Mouse (Mus musculus) megakaryocyte-erythroid progenitor cell, adult 5-6 weeks (primary cell): ENCODE results near the gene Aup1. TPM values are rescaled to one million over a fixed set of nuclear protein-coding genes. Genes with fewer than 3 reads are reported as not detected.
A peak's percentile ranks its signal among the peaks of the same experiment; 100 is the strongest.

Experiments used
- ATAC-seq: replicated peaks from 2 replicates; pipeline ENCODE4 v1.8.0; 2016; ENCODE audit warnings: mild to moderate bottlenecking, inconsistent platforms; ENCODE audit not compliant: severe bottlenecking, poor library complexity, low FRiP score, low TSS enrichment
- total RNA-seq, 2 experiments: library from RNA; stranded (forward) in 1 of 2; stranded (reverse) in 1 of 2; fragments of 200-1000, 215-1000 nt in 1 of 2; fragments of >200 nt in 1 of 2; fragmentation: Nextera tagmentation in 1 of 2; gene quantifications; 2 replicates each; pipeline ENCODE4 v1.2.3; 2014 to 2017

Aup1 gene
- total RNA-seq, 2 experiments from 2014 or later = 128 to 368 TPM

DNA sequence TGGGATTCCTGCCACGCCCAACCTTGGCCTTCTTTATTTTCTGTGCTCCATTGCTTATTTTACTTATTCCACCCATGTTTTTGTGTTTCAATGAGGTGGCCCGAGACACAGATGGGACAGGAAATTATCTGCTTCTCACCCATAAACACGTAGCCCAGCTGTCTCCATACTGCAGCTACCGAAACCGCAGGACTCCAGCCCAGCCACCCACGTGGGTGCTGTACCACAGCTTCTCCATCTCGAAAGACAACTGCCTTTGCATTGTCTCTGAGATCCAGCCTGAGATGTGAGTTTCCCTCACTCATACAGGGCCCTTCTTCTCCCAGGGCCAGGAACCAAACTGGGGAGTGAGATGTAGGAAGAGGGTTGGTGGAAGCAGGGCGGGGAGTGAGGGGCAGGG, 11.7 kb downstream of the Aup1 start:
- no peak for ATAC-seq

DNA sequence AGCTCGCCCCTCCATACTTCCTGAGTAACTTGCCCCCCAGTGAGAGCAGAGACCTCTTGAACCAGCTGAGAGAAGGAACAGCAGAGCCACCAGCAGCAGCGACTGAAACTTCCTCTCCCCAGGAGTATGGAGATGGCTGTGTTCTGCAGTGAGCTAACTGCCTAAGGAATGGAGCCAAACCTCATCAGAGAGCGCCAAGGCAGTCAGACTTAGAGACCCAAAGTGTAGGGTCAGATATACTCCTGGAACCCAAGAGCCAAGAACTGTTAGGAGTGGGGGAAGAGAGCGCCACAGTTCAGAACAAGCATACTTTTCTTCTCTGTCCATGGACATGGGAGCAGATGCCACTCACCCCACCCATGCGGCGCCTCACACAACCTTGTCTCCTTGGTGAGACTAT, 12.1 kb downstream of the Aup1 start:
- no peak for ATAC-seq

DNA sequence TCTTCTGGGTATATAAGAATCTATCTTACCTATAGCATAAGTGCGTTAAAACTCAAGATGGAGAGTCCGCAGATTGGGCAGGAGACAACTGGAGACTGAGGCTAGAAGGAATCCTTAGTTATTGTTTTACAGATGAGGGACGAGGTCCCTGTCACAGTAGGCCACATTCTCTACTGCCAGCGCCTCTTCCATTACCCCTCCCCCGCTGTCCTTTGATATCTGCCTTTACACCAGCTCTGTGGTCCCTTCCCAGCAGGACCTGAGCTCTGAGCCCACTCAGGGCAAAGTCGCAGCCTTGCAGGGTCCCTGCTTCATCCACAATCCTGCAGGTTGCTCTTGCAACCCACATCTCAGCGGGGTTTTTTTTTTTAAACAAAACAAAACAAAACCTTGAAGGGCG, 13.9 kb downstream of the Aup1 start:
- ATAC-seq = no peak

DNA sequence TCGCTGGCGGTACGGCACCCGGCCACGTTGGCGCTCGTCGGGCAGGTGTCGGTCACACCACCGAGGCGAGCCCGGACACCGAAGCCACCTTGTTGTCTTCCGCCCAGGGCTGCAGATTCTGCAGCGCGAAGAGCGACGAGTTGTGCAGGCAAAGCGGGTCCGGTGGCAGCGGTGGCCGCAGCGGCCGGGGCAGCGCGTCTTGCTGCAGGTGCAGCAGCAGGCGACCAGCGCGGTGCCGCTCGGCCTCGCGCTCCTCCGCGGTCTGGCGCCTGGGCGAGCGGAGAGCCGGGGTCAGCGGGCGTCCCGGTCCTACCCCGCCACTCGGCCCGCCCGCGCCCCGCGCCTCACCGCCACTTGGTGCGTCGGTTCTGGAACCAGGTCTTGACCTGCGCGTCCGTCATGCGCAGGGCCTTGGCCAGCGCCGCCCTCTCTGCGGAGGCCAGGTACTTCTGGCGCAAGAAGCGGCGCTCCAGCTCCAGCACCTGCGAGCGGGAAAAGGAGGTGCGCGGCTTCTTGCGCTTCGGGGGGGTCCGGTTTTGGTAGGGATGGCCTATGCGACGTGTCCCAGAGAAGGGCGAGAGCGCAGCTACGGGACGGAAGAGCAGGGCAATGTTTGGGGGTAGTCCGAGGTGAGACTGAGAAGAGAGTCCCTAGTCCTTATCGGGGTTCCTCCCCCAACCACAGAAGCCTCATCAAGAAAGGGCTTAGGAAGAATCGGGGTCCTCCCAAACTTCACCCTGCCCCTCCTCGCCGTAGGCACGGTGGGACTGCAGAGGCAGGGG, 14.6 kb downstream of the Aup1 start:
- no peak for ATAC-seq

DNA sequence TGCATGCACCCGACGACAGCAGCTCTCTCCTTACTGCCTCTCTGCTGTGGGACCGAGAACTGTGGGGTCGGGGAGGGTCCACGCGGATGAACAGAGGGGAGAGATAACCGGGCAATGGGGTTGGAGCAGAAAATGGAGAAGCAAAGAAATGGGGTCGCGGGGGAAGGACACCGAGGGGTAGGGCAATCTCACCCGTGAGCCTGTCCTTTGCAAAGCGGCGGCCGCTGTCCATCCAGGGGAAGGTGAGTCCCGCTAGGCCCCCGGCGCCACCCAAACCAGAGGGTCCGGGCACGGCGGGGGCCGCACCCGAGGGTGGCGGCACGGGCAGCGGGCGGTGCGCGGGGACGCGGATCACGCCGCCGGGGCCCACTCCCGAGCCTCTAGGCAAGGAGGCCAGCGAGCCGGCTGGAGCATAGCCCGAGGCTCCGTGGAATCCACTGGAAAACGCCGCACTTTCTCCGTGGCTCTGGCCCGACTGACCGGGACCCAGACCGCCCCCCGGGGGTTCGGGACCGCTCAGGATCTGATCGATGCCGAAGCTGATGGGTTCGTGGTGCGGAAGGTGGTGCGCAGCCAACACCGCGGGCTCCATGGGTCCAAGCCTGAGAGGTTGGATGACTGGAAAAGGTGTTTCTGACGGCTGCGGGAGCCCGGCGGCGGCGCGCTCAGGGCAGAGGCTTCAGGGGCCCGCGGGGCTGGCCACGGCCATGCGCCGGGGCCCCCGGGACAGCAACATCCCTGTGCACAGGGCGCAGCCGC, 15.3 kb downstream of the Aup1 start:
- no peak for ATAC-seq

DNA sequence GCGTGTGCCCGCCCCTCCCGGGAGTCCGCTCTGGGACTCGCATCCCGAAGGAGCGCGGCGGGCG, 15.8 kb downstream of the Aup1 start, which contains the start of gene Tlx2:
Gene Tlx2, minus strand, starts transcription at position 47 of the 64 bp plus-strand sequence.
- ATAC-seq = no peak

DNA sequence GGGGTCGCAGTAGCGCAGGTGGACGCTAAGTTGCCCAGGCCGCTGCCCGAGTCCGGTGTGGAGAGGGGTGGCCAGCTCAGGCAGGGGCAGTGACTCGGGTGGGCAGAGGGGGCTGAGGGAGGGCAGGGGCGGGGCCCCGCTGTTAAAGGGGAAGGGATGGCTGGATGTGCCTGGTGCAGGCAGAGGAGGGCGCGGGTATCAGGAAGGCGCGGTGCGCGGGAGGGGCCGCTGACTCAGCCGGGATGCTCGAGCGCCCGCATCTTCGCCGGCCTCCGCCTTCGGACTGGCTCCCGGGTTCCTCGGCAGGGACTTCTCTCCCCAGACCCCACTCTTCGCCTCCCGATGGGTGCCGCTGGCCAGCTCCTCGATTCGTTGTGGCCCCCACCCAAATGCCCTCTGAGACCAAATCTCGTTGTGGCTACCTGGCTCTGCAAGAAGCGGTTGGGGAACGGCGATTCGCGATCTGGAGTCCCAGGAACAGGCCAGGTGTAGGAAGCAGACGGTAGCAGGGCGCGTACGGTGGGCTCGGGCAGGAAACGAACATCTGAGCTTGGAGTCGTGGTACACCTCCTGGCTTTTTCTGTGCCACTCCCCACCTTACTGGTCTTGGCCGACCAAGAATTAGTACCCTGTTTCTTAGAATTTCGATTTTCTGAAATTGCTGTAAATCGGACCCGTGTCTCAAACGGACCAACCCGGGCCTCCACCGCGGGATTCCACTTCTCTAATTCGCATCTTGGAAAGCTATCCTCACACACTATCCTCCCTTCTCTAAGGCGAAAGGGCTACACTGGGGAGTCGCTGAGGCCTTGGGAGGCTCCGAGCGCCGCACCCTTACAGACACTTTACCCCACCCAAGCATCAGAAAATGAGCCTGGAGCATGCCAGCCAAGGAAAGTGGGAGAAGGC, 16.2 kb downstream of the Aup1 start:
- ATAC-seq = no peak

DNA sequence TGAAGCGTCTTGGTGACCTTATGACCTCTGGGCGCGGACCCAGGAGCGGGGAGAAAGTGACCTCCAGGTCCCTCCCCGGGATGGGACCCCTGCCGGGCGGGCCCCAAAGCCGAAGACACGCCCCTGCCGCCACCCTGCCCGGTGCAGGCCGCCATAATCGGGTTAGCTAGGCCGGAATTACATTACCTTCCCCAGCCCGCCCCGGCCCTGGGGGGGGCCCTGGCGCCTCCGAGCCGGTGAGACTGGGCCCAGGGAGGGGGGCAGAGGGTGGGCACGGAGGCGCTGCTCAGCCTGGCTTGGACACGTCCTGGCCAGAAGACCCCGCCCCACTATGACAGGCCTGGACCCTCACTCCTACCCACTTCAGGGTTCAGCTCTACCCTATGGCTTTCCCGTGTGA, 16.9 kb downstream of the Aup1 start:
- ATAC-seq = no peak

DNA sequence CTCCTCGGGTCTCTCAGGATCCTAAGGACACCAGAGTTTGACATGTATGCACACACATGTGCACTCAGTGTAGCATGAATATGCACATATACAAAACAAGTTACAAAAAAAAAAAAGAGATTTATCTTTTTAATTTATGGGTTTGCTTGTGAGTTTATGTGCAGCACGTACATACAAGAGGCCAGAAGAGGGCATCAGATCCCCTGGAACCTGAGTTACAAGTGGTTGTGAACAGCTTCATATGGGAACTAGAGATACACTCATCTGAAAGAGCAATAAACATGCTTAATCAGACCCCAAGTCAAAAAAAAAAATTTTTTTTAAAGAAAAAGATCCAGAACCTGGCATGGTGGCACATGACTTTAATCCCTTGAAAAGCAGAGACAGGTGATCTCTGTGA, 20.7 kb downstream of the Aup1 start:
- ATAC-seq = no peak

DNA sequence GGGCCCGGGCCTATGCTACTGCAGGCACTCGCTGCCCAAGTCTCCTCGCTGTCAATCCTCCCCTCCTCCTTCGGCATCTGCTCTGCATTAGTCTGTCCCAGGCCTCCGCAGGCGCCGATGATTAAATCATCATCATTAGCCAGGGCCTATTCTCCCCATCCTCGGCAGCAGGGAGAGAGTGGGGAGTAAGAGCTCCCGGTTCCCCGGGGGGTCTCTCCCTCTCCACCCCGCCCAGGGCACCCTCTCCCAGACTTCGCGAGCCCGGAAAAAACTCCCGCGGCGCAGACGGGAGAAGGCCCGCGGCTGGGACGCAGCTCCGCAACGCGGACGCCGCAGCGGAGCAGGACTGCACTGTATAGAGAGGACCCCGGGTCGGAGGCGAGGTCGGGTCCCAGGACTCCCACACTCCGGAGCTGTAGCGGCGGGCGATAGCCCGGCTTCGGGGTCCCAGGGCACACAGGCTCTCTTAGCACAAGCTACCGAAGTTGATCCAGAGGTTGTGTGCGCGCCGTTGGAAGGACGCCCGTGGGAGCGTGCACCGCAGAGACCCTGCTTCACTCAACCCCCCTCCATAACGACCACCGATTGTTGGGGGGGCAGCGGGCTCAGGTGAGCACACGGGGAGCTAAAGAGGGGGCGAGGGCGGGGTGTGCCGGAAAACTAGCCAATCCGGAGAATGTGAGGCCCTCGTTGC, 23.5 kb downstream of the Aup1 start, which contains the start of gene Pcgf1:
Gene Pcgf1, plus strand, starts transcription at position 240 of the 694 bp plus-strand sequence.
- peak; percentile 30 for ATAC-seq

DNA sequence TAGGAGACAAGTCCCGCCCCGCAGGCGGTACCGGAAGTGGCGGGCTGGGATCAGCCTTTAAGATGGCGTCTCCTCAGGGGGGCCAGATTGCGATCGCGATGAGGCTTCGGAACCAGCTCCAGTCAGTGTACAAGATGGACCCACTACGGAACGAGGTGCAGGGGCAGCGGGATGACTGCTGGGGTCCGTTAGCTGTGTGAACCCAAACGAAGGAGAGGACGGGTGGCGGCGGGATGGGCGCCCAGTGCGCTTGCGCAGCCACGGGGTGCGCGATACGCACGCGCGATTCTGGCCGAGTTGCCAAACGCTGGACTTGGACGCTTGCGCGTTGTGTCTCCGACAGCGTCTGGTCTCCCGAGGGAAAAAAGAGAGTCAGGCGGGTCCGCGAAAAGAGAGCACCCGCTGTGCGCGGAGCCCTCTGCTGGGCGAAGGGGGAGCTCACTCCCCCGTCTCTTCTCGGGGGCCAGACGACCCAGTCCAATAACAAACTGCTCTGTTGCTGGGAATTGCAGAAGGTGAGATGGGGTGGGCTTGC, 24.1 kb downstream of the Aup1 start:
- peak; percentile 83 for ATAC-seq

DNA sequence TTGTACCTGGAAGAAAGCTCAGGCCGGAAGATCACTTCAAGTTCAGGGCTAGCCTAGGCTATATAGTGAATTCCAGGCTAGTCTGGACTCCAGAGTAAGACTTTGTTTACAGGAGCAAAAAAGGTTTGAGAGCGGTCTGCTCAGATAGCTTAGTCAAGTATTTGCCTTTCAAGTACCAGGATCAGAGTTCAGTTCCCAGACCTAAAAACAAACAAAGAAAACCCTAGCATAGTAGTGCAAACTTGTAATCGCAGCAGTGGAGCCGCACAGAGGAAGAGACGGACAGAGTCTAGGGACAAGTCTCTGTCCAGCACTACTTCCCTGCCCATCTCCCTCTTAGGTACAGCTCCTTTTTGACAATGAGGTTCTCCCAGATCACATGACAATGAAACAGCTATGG, 25.9 kb downstream of the Aup1 start:
- no peak for ATAC-seq

DNA sequence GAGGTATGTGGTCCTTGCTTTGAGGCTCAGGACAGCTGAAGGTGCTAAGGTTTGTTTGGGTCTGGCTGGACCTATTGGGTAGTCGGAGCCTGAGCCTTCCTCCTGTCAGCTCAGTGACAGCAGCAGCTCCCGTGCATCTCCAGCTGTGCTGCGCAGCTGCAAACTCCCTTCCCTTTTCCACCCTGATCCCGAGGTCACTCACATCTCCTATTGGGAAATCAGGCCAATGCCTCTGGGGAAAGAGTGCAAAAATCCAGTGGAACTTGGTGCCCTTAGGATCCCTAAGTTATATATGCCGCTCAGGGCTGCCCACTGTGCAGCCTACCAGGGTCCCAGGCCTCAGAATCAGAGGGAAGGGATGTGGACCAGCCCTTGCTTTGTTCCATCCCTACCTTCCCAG, 29.2 kb downstream of the Aup1 start:
- ATAC-seq = no peak

DNA sequence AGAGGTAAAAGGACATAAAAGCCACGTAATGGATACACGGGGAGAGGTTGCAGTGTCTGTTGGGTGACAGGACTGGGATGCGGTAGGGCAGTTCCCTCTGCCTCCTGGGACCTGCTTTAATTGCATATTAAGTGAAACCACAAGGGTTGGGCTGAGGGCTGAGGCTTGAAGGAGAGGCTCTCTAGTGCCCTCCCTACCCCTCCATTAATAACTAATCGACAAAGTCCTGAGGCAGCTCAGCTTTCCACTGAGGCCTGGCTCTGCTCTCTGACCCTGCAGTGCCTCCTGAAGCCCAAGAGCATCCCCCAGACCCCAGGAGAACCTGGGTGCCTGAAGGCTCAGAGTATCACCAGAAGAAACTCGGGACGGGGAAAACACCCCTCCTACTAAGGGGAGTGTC, 30.2 kb downstream of the Aup1 start:
- ATAC-seq = no peak

DNA sequence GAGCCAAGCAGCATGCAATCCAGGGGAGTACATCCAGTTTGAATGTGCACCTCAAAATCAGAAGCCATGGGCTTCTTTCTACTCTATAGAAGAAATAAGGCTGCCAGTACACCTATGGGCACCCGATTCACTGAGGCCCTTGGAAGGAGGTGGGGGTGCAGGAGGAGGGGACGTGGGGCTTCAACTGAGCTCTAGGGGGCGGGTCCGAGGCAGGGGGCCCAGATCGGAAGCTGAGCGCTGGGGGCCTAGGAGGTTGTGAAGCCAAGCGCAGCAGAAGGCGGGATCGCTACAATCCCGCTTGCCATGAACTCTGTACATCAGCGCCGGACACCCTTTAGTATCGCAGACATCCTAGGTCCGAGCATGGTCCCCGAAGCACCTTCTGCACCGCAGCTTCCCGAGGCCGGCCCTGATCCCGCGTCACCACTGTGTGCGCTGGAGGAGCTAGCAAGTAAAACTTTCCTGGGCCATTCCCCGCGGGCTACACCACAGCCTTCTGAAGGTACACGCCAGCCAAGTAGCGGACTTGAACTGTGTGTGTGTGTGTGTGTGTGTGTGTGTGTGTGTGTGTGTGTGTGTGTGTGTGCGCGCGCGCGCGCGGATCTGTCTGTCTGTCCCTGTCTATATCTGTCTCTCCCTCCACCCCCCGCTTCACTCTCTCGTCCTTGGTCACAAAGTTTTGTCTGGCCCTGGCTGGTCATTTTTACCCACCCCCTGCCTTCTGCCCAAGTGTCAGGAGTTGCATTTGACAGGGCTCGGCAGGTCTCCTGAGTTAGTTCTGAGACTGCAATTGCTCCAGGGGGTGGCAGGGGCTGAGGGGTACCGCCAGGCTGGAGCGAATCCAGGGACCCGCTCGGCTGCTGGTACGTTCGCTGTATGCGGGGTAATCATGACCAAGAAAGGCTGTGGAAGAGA, 32.1 kb downstream of the Aup1 start, which contains the start of gene Lbx2:
Gene Lbx2, plus strand, starts transcription at position 247 of the 915 bp plus-strand sequence.
- ATAC-seq = no peak

DNA sequence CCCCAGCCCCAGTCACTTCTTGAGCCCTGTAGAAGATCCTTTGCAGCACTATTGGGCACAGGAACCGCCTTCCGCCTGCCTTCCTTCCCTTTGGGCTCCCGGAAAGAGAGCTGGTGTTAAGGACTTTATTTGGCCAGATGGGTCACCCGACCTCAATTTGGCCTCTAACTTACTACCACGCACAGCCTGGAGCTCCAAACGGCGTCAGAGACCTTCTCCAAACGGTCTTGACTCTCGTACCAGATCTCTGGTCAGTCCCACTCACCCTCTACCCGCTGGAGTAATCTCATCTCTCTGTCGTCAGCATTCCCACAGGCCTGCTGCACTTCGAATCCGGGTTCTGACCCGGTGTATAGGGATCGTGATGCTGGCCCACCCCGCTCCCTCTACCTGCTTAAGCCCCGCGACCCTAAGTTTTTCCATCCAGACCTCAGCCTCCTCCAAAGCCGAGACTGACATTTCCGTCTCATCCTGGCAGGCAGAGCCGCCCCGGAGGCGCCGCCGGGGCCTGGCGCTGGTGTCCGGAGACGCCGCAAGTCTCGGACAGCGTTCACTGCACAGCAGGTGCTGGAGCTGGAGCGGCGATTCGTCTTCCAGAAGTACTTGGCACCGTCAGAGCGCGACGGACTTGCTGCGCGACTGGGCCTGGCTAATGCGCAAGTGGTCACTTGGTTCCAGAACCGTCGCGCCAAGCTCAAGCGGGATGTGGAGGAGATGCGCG, 33.0 kb downstream of the Aup1 start:
- ATAC-seq = no peak

DNA sequence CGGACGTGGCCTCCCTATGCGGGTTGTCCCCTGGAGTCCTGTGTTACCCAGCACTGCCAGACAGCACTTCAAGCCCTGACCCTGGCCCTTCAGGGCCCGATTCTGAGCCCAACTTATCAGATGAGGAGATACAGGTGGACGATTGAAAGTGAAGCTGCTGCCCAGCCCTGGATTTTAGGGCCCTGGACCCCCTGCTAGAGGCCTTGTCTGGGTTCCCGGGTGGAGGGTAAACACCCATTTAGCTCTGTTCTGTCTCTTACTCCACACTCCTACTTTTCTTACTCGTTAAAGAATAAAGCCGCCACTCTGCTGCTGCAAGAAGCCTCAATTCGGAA, 33.6 kb downstream of the Aup1 start:
- ATAC-seq = no peak
